Mouse (Mus musculus) heart, embryonic 14.5 days (tissue): ENCODE measurements around the gene Jund. TPM values are rescaled to one million over a fixed set of nuclear protein-coding genes. Genes with fewer than 3 reads are reported as not detected.

Experiments used
- ATAC-seq: fragments of 200-750 bp; cut with Nextera tagmentation; 2 replicates; pipeline ENCODE4 v1.8.0; 2017; ENCODE audit warnings: low read depth, moderate TSS enrichment; ENCODE audit not compliant: insufficient number of reproducible peaks, insufficient read depth, low FRiP score
- H3K27ac ChIP-seq, 2 experiments: fragments of 200-500 bp in 1 of 2; fragments of 300-500 bp in 1 of 2; sonication (generic) in 1 of 2; replicated peaks in 1 of 2; 2 replicates each; pipeline ENCODE4 v1.5.1; 2012 to 2014; ENCODE audit warnings: low read depth in 2 of 2, low read length in 2 of 2, control low read depth in 1 of 2, mild to moderate bottlenecking in 1 of 2, mixed read lengths in 1 of 2; ENCODE audit not compliant: control insufficient read depth in 1 of 2, insufficient read depth in 1 of 2
- H3K27me3 ChIP-seq: fragments of 300-500 bp; sonication (generic); 2 replicates; pipeline ENCODE4 v1.6.1; 2014; ENCODE audit warnings: mild to moderate bottlenecking, low read length, control low read depth; ENCODE audit not compliant: control insufficient read depth, insufficient read depth
- H3K36me3 ChIP-seq: fragments of 300-500 bp; sonication (generic); 2 replicates; pipeline ENCODE4 v1.6.1; 2014; ENCODE audit warnings: mild to moderate bottlenecking, control low read depth, low read length, mixed read lengths; ENCODE audit not compliant: control insufficient read depth, insufficient read depth
- H3K4me1 ChIP-seq, 2 experiments: fragments of 200-500 bp in 1 of 2; fragments of 300-500 bp in 1 of 2; sonication (generic) in 1 of 2; 2 replicates each; pipeline ENCODE4 v1.6.1; 2012 to 2014; ENCODE audit warnings: low read length in 2 of 2, control low read depth in 1 of 2, mixed read lengths in 1 of 2; ENCODE audit not compliant: control insufficient read depth in 2 of 2, insufficient read depth in 2 of 2
- H3K4me2 ChIP-seq: fragments of 300-500 bp; sonication (generic); 2 replicates; pipeline ENCODE4 v1.6.1; 2014; ENCODE audit warnings: mild to moderate bottlenecking, low read length
- H3K4me3 ChIP-seq, 2 experiments: fragments of 200-500 bp in 1 of 2; fragments of 300-500 bp in 1 of 2; sonication (generic) in 1 of 2; 2 replicates each; pipeline ENCODE4 v1.5.1; 2012 to 2014; ENCODE audit warnings: low read length in 2 of 2, mild to moderate bottlenecking in 2 of 2, control low read depth in 1 of 2, low read depth in 1 of 2, moderate library complexity in 1 of 2; ENCODE audit not compliant: control insufficient read depth in 1 of 2, insufficient read depth in 1 of 2
- H3K9ac ChIP-seq: fragments of 300-500 bp; sonication (generic); 2 replicates; pipeline ENCODE4 v1.6.1; 2014; ENCODE audit warnings: mild to moderate bottlenecking, low read length
- H3K9me3 ChIP-seq: fragments of 300-500 bp; sonication (generic); 2 replicates; pipeline ENCODE4 v1.6.1; 2016; ENCODE audit warnings: low read length, control low read depth; ENCODE audit not compliant: control insufficient read depth
- WGBS: fragments of 180-500 bp; shearing (Covaris S2); extraction: QIAGEN DNeasy Blood & Tissue Kit; methylation state at CpG from one replicate; pipeline ENCODE4 v1.1.7; 2014; 5-methylcytosine and 5-hydroxymethylcytosine counted together
- polyA plus RNA-seq: library from polyadenylated mRNA; unstranded; fragments of >200 nt; fragmentation: Nextera tagmentation; extraction: Ambion mirVana; gene quantifications from 2 replicates; pipeline ENCODE4 v1.2.1, GENCODE M21; 2014

Gene Jund
- polyA plus RNA-seq, 1 experiment from 2014 or later = 137 TPM

GRCm38 (mm10) chr8:70710296-70710695 is 11.5 kb downstream of the Jund start:
- Histone ChIP-seq H3K36me3 (no peaks in the 10 kb centered on the region), H3K4me1 (no peaks in the 10 kb centered on the region), H3K27ac (no peak overlapping the region), H3K4me2 (no peak overlapping the region), H3K4me3 (no peak overlapping the region), H3K9me3 (no peaks in the 10 kb centered on the region), H3K9ac (no peak overlapping the region), H3K27me3 (no peaks in the 10 kb centered on the region; the same call in 1 of the 2 replicates)
- 86% methylated on average over 1 of the region's 1 CpGs for WGBS
- ATAC-seq = no peak

DNA sequence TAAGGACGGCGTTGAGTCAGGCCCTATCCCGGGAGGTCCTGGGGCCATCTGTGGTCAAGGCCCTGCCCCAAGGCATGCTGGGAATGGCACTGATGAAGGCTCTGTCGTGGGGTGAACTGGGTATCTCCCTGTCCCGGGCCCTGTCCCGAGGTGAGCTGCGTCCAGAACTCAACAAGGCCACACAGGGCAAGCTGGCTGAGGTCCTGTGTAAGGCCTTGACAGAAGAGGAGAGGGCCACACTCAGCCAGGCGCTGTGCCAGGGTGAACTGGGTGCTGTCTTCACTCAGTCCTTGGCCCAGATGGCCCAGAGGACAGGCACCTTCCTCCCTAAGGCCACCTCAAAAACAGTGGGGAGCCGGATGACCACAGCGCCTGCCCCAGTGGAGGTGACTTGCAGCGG is 12.3 kb downstream of the Jund start:
- ATAC-seq = no peak
- no peak overlapping the region for H3K27ac ChIP-seq
- no peak overlapping the region for H3K4me2 ChIP-seq
- no peak overlapping the region for H3K4me3 ChIP-seq
- no peaks in the 10 kb centered on the region for H3K36me3 ChIP-seq
- no peaks in the 10 kb centered on the region for H3K4me1 ChIP-seq
- no peak overlapping the region for H3K9ac ChIP-seq
- no peaks in the 10 kb centered on the region for H3K9me3 ChIP-seq
- WGBS = 81% methylated on average over 11 of the region's 11 CpGs
- no peaks in the 10 kb centered on the region; the same call in 1 of the 2 replicates for H3K27me3 ChIP-seq

DNA sequence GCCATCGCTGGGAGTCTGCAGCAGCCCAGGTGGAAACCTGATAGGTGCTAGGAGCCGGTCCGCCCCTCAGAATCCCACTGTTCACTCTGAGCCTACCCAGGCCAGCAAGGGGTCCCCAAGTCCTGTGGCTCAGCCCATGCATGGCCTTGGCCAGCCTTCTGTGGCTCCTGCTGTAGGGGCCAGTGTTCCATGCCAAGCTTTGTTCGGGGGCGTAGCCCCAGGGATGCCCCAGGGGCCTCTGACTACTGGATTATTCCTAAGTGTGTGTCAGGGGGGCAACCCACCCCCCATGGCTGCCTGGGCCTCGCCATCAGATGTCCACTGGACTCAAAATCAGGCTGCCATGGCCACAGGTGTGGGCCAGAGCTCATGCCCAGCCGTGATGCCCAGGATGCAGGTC is 15.2 kb downstream of the Jund start:
- H3K4me2 ChIP-seq = no peak overlapping the region
- ATAC-seq = no peak
- H3K36me3 ChIP-seq = no peaks in the 10 kb centered on the region
- WGBS = 80% methylated on average over 7 of the region's 7 CpGs
- no peak overlapping the region for H3K4me3 ChIP-seq
- H3K27me3 ChIP-seq = peaks cover 7% of the 10 kb centered on the region; the same call in 1 of the 2 replicates
- no peaks in the 10 kb centered on the region for H3K9me3 ChIP-seq
- H3K27ac ChIP-seq = no peak overlapping the region
- H3K9ac ChIP-seq = no peak overlapping the region
- no peaks in the 10 kb centered on the region for H3K4me1 ChIP-seq

DNA sequence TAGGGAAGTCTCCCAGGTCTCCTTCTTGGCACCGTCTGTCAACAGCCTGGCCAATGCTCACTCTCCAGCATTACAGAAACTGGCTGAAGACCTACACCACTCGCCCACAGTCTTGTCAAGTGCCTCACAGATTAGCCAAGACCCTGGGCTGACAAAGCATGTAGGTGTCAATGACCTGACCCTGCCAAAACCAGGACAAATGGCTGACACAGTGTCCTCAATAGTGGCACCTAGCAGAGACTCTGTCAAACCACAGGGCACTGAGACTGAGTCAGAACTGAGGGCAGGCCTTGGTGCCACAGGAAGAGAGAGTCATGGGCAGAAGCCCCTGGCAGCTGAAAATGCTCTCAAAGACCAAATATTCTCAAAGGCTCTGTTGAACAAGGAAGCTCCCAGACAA is 16.3 kb downstream of the Jund start:
- Histone ChIP-seq H3K9ac (no peak overlapping the region), H3K36me3 (no peaks in the 10 kb centered on the region), H3K27ac (no peak overlapping the region), H3K9me3 (no peaks in the 10 kb centered on the region), H3K27me3 (peaks cover 14% of the 10 kb centered on the region; the same call in 1 of the 2 replicates), H3K4me3 (no peak overlapping the region), H3K4me2 (no peak overlapping the region), H3K4me1 (no peaks in the 10 kb centered on the region)
- WGBS = 40% methylated on average over 2 of the region's 2 CpGs
- no peak for ATAC-seq

GRCm38 (mm10) chr8:70716521-70717400 is 18.0 kb downstream of the Jund start:
- Histone ChIP-seq H3K27me3 (peaks cover 16% of the 10 kb centered on the region; the same call in 1 of the 2 replicates), H3K27ac (no peak overlapping the region), H3K4me1 (no peaks in the 10 kb centered on the region), H3K4me2 (no peak overlapping the region), H3K4me3 (no peak overlapping the region), H3K36me3 (no peaks in the 10 kb centered on the region), H3K9me3 (no peaks in the 10 kb centered on the region), H3K9ac (no peak overlapping the region)
- ATAC-seq = no peak
- 73% methylated on average over 40 of the region's 40 CpGs for WGBS

GRCm38 (mm10) chr8:70718297-70718696 is 19.5 kb downstream of the Jund start, which contains the start of gene Gm3336:
TSS of gene Gm3336 (plus strand) at chr8:70718543.
- Histone ChIP-seq H3K4me2 (no peak within 1 kb of the TSS), H3K27ac (no peak within 1 kb of the TSS), H3K4me3 (no peak within 1 kb of the TSS), H3K36me3 (no peaks in the 10 kb centered on the region), H3K9me3 (no peaks in the 10 kb centered on the region), H3K27me3 (peaks cover 19% of the 10 kb centered on the region; the same call in 1 of the 2 replicates), H3K4me1 (no peaks in the 10 kb centered on the region), H3K9ac (no peak within 1 kb of the TSS)
- ATAC-seq = no peak
- WGBS = 2% methylated on average over 19 of the region's 19 CpGs

GRCm38 (mm10) chr8:70719796-70720270 is 21.1 kb downstream of the Jund start:
- Histone ChIP-seq H3K27ac (no peak overlapping the region), H3K4me3 (no peak overlapping the region), H3K9me3 (no peaks in the 10 kb centered on the region), H3K4me1 (no peaks in the 10 kb centered on the region), H3K4me2 (no peak overlapping the region), H3K9ac (no peak overlapping the region), H3K27me3 (peaks cover 19% of the 10 kb centered on the region; the same call in 1 of the 2 replicates), H3K36me3 (no peaks in the 10 kb centered on the region)
- ATAC-seq = no peak
- 60% methylated on average over 9 of the region's 9 CpGs for whole genome bisulfite sequencing
